Mouse (Mus musculus): ENCODE data around the gene Stx6.
"Not testable (repeated sequence)": the region's sequence is repeated elsewhere in the genome, so short reads cannot be mapped to it uniquely, and the experiment has no call there.

Gene Stx6

GRCm38 (mm10) chr1:155158970-155159484, 512 bp downstream of the Stx6 start:
- DNase-seq (ENCODE audit: inconsistent age in 2 of 2, low spot score in 1 of 2) = peak; percentile 68 to 82

DNA sequence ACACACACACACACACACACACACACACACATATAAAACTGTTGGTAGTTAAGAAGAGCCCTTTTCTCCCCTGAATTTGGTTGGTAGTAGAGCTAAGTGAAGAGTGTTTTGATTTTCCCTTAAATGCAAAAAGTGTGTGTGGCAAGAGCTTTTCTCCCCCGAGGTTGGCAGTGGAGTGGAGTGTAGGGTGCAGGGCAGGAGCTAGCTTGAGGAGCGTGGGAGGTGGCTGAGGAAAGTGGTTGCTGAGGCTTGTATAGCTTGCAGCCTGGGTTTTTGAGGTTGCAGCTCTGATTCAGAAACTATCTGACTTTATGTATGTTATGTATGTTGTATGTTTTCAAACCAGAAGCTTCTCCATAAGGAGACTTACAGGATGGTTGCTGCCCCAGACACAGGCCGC, 8.9 kb downstream of the Stx6 start:
- DNase-seq (ENCODE audit: inconsistent age in 2 of 2, low spot score in 1 of 2) = no peak

GRCm38 (mm10) chr1:155169935-155170334, 11.4 kb downstream of the Stx6 start:
- no peak for DNase-seq (ENCODE audit: inconsistent age in 2 of 2, low spot score in 1 of 2)

GRCm38 (mm10) chr1:155172895-155173643, 14.6 kb downstream of the Stx6 start:
- DNase-seq (ENCODE audit: inconsistent age in 2 of 2, low spot score in 1 of 2) = no peak

GRCm38 (mm10) chr1:155173644-155174016, 15.1 kb downstream of the Stx6 start:
- DNase-seq (ENCODE audit: inconsistent age in 2 of 2, low spot score in 1 of 2) = not testable (repeated sequence)

DNA sequence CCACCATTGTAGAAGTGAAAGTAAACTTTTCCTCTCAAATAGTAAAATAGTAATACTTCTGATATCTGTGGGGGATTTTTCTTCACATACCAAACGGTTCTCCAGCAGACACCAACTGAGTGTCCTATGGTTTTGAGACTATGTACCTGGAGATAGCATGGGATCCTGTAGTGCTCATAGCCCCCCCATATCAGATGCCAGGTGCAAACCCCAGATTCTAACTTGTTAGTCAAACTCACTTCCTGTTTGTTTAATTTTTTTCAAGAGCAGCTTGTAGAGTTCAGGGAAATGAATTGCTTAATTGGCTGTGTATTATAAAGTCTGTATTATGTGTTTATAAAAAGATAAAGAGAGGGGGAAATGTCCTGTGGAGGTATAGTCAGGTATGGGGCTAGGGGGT, 15.9 kb downstream of the Stx6 start:
- no peak for DNase-seq (ENCODE audit: inconsistent age in 2 of 2, low spot score in 1 of 2)

DNA sequence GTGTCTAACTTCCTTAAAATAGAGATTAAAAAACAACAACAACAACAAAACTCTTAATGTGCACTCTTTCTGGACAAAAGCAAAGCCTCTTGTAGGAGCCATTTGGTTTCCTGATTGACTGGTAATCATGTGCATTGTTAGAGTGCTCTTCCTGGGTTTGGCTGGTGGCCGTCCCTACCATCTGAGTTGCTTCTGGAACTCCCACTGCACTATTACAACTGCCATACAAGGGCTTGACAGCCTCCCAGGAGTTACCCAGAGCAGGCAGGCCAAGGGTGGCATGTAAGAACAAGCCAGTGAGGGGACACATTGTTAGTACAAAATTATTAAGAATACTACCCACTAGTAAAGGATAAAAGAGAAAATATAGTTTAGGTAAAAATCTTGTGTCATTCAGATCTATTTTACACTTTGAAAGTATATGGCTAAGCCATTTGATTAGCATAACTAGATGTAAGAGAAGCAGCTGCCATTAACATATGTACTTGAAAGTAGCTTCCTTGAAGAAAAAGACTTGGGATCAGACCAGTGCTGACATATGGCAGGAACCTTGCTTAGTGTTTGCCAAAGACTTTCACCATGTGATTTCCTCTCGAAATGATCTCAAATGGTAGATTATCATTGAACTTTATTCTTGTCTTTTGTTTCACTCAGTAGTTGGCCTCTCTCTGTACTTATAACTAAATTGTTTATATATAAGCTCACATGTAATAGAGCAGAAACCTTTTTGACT, 19.8 kb downstream of the Stx6 start:
- no peak for DNase-seq (ENCODE audit: inconsistent age in 2 of 2, low spot score in 1 of 2)

GRCm38 (mm10) chr1:155184191-155184590, 25.7 kb downstream of the Stx6 start:
- no peak for DNase-seq (ENCODE audit: inconsistent age in 2 of 2, low spot score in 1 of 2)

DNA sequence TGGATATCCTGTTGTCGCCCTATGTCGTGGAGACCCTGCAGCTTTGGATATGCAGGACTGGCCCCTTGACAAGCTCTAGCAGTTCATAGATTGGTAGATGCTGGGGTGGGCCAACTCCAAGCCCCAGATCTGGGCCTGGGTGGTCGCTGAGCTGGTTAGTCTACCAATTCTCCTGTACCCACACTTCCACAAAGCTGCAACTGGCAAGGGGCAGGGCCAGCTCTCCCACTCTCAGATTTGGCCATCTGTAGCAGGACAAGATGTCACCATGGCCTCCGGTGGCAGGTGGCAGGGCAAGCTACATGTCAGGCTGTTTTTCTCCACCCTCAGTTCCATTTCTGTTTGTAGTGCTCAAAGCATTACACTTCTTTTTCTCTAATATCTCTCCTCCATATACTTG, 30.1 kb downstream of the Stx6 start:
- DNase-seq (ENCODE audit: inconsistent age in 2 of 2, low spot score in 1 of 2) = no peak

GRCm38 (mm10) chr1:155191219-155191618, 32.7 kb downstream of the Stx6 start:
- DNase-seq (ENCODE audit: inconsistent age in 2 of 2, low spot score in 1 of 2) = no peak

DNA sequence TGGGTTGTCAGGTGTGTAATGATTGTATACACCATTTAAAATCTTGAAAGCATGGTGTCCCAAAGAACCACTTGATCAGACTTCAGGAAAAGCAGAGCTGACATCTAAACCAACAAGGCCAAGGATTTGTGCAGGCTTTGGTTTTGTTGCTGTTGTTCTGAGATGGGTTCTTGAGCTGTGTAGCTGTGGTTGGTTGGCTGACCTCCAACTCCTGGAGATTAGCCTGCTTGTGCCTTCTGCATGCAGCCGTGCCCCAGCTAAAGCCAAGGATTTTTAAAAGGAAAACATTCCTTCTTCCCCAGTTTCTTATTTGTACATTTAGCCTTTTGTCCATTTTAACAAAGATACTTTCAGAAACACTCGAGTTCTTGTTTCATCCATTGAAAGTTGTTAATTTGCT, 33.2 kb downstream of the Stx6 start:
- DNase-seq (ENCODE audit: inconsistent age in 2 of 2, low spot score in 1 of 2) = peak in 1 of 2 experiments; percentile 47

DNA sequence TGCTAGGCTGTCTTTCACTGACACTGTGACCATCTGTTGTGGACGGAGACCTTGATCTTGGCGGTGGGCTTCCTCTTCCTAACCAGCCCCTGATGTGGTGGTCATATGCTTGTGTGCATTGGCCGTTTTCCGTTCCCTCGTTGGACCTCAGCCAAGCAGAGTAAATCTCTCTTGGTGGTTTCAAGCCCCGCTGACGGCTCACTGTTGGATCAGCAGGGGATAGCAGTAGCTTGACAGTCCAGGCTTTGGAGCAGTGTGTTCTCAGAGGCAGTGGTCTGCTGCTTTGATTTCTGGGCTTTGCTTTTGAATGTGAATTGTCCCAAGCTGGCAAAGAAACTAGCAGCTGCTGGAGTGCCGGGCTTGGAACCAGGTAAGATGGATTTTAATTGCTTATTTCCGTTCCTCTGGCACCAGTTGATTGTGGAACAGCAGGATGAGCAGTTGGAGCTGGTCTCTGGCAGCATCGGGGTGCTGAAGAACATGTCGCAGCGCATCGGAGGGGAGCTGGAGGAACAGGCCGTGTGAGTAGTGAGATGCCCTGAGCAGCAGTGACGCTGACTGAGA, 34.4 kb downstream of the Stx6 start:
- no peak for DNase-seq (ENCODE audit: inconsistent age in 2 of 2, low spot score in 1 of 2)

DNA sequence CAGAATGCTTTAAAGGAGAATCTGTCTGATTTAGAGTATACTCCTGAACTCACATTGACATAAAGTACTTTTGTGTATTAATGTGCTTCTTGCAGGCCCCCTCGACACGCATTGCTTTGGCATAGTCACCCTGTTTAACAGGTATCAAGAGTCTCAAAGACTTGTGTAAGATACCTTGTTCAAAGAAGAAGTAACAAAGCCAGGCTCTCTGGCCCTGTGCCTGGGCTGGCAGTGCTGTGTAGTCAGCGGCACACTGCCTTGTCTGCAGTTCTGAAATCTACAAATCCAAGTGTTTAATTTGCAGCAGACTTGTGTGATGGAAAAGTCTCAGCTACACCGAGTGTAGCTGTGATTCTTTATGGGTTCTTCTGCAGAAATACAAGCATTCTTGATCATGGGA, 38.2 kb downstream of the Stx6 start:
- no peak for DNase-seq (ENCODE audit: inconsistent age in 2 of 2, low spot score in 1 of 2)

DNA sequence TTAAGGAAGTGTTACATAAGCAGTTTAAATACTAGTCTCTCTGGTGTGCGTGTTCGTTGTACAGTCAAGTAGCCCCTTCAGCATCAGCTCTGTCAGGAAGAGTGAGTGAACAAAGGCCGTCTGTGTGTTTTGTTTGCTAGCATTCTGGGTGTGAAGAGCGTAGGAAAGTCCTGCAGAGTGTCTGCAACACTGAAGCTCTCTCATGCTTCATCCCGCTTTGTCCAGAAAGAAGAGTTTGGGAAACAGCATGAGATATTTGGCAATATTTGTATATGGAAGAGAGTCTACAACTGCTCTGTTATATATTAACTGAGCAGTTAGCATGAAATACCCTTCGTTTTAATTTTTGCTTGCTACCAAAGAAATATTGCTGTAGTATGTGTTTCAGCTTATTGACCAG, 41.0 kb downstream of the Stx6 start:
- no peak for DNase-seq (ENCODE audit: inconsistent age in 2 of 2, low spot score in 1 of 2)

DNA sequence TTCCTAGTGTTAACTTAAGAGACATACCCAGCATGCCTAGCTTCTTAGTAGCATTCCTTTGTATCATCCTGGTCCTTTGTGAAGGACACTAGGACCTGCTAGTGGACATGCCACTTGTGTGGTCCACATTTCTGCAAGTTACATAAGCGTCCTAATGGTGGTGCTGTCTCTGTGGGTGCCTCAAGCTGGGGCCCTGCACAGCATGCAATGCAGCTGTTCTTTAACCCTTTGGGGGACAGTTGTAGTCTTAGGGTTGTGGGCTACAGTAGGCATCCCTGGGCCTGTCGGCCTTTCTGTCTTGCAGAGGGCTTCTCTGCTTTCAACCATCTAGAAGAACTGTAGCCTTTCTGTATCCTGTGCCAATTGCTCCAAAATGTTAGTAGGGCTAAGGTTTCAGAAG, 42.5 kb downstream of the Stx6 start:
- DNase-seq (ENCODE audit: inconsistent age in 2 of 2, low spot score in 1 of 2) = no peak

GRCm38 (mm10) chr1:155201373-155201879, 42.9 kb downstream of the Stx6 start:
- no peak for DNase-seq (ENCODE audit: inconsistent age in 2 of 2, low spot score in 1 of 2)

DNA sequence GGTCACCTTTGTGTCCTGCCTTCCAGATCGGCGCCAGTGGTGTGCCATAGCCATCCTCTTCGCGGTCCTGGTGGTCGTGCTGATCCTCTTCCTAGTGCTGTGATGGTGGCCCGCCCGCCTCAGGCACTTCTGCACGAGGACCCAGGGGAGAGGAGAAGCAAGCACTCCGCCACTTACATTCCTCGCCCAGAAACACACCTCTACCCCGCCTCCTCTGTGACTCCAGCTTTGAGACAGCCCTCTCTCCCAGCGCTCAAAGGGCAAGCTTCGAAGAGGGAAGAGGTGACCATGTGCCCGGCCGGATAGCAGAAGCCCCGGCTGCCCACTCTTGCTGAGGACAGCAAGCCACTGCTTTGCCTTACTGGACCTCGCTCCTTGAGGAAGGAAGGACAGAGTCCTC, 43.4 kb downstream of the Stx6 start:
- no peak for DNase-seq (ENCODE audit: inconsistent age in 2 of 2, low spot score in 1 of 2)

GRCm38 (mm10) chr1:155202472-155202871, 44.0 kb downstream of the Stx6 start:
- DNase-seq (ENCODE audit: inconsistent age in 2 of 2, low spot score in 1 of 2) = no peak

DNA sequence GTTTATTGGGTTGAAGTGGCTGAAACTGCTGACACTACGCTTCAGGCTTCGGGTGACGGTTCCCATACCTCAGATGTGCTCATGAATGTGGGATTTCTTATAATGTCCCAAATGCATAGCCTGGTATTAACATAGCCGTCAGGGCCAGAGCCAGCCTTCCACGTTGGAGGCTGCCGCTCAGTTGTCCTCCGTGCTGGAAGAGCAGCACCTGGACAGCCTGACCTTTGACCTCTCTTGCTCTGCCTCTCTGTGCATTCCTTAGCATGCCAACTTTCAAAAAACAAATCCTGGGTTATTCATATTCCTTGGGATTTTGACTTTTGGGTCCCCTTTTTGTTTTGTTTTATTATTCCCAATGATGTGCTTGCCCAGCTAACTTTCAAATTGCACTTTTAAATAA, 44.6 kb downstream of the Stx6 start:
- no peak for DNase-seq (ENCODE audit: inconsistent age in 2 of 2, low spot score in 1 of 2)

DNA sequence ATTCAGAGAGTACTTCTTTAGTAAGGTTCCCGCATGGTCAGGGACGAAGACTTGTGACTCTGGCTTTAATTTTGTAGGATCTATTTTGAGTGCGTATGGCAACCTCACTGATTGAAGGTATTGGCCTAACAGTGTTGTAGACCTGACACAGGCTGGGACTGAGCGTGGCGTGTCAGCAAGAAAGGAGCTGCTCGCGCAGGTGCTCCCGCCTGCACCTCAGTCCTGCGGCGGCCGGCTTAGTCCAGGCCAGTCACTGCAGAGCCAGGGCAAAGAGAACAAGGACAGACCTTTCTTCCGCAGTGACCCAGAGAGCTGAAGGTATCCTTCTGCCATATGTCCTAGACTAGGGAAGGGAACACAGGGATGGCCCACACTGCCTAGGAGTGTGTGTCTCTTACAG, 45.4 kb downstream of the Stx6 start:
- no peak for DNase-seq (ENCODE audit: inconsistent age in 2 of 2, low spot score in 1 of 2)

DNA sequence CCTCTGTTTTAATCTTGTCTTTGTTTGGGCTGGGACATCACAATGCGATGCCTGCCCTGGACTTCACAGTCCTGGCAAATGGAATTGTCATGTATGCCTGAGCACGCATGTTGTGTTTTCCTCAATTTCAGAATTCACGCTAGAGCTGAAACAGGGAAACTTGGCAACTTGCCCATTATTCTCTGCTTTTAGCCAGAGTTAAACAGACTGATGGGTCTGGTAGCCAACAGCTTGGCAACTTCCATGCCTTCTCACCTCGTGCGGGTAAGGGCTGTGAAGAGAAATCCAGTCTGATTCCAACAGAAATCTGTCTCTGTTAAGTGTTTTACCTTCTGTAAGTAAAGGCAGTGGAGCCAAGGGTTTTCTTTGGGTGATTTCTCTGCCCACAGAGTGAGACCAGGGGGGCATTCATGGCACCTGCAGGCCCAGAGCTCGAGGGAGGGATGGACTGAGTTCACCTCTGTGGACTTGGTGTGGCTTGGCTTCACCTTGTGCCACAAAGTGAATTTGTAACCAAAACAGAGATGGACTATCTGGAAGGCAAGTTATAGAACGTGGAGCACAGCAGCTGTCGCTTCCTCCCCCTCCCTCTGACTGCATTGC, 46.1 kb downstream of the Stx6 start:
- DNase-seq (ENCODE audit: inconsistent age in 2 of 2, low spot score in 1 of 2) = peak in 1 of 2 experiments; percentile 51

GRCm38 (mm10) chr1:155205311-155205710, 46.8 kb downstream of the Stx6 start:
- DNase-seq (ENCODE audit: inconsistent age in 2 of 2, low spot score in 1 of 2) = no peak

Data from adrenal gland, adult (tissue).